Mouse (Mus musculus): ENCODE results near the gene Gm5039.
"Not testable (repeated sequence)": the region's sequence is repeated elsewhere in the genome, so short reads cannot be mapped to it uniquely, and the experiment has no call there.

- TF ChIP-seq CTCF, POLR2A (IDR thresholded peaks at IDR 0.05; ENCODE audit: extremely low read depth, insufficient read depth, low read length): not testable (repeated sequence)
These were observed at the start of gene Gm5039 for GRCm38 (mm10) chr12:88323926-88324325.
